Mouse (Mus musculus) myocyte (in vitro differentiated cells): Measurements from ENCODE around the gene Rnf157. TPM values are rescaled to one million over a fixed set of nuclear protein-coding genes. Genes with fewer than 3 reads are reported as not detected.
A peak's percentile ranks its signal among the peaks of the same experiment; 100 is the strongest.

Experiments used
- H3K27me3 ChIP-seq: one replicate; pipeline ENCODE4 v1.6.1; 2011; ENCODE audit not compliant: control insufficient read depth, insufficient read depth, insufficient read length
- H3K36me3 ChIP-seq: one replicate; pipeline ENCODE4 v1.6.1; 2011; ENCODE audit not compliant: control insufficient read depth, insufficient read depth
- H3K4me2 ChIP-seq: one replicate; pipeline ENCODE4 v1.6.1; 2011; ENCODE audit warnings: low read depth, control low read depth
- H3K4me3 ChIP-seq: one replicate; pipeline ENCODE4 v1.5.1; 2011; ENCODE audit warnings: mild to moderate bottlenecking, control low read depth, moderate library complexity
- H3K79me2 ChIP-seq: one replicate; pipeline ENCODE4 v1.6.1; 2011; ENCODE audit not compliant: control insufficient read depth, insufficient read depth
- H3ac ChIP-seq: one replicate; pipeline ENCODE4 v1.6.1; 2011; ENCODE audit not compliant: control insufficient read depth, insufficient read length
- CEBPB ChIP-seq: IDR thresholded peaks from 2 replicates; pipeline ENCODE4 v1.6.1; 2011; ENCODE audit warnings: mild to moderate bottlenecking, moderate library complexity; ENCODE audit not compliant: poor library complexity, insufficient read depth, severe bottlenecking
- E2F4 ChIP-seq: IDR thresholded peaks from one replicate; pipeline ENCODE4 v1.6.1; 2011; ENCODE audit warnings: mild to moderate bottlenecking, control low read depth, moderate library complexity; ENCODE audit not compliant: insufficient read depth
- MAX ChIP-seq: IDR thresholded peaks from one replicate; pipeline ENCODE4 v1.6.1; 2011; ENCODE audit warnings: low read depth, mild to moderate bottlenecking, control low read depth
- MYOD1 ChIP-seq, 3 experiments: IDR thresholded peaks; one replicate each; pipeline ENCODE4 v1.6.1; 2011; ENCODE audit warnings: control low read depth in 2 of 3, low read depth in 2 of 3, mild to moderate bottlenecking in 2 of 3, moderate library complexity in 1 of 3; ENCODE audit not compliant: insufficient read length in 2 of 3, control insufficient read depth in 1 of 3
- MYOG ChIP-seq, 3 experiments: IDR thresholded peaks; one replicate each; pipeline ENCODE4 v1.6.1; 2011; ENCODE audit warnings: control low read depth in 2 of 3, low read depth in 2 of 3, mild to moderate bottlenecking in 2 of 3; ENCODE audit not compliant: insufficient read length in 2 of 3, control insufficient read depth in 1 of 3, insufficient read depth in 1 of 3
- POLR2A ChIP-seq: IDR thresholded peaks from one replicate; pipeline ENCODE4 v1.6.1; 2011; ENCODE audit warnings: low read depth, mild to moderate bottlenecking, control low read depth, moderate library complexity; ENCODE audit not compliant: insufficient read length
- POLR2AphosphoS2 ChIP-seq: IDR thresholded peaks from one replicate; pipeline ENCODE4 v1.6.1; 2011; ENCODE audit warnings: low read depth, control low read depth; ENCODE audit not compliant: insufficient read length
- REST ChIP-seq: IDR thresholded peaks from one replicate; pipeline ENCODE4 v1.6.1; 2011; ENCODE audit warnings: mild to moderate bottlenecking, control low read depth, moderate library complexity; ENCODE audit not compliant: insufficient read depth, insufficient read length
- SRF ChIP-seq: IDR thresholded peaks from one replicate; pipeline ENCODE4 v1.6.1; 2011; ENCODE audit warnings: low read depth; ENCODE audit not compliant: control insufficient read depth, insufficient read length
- TCF12 ChIP-seq: IDR thresholded peaks from one replicate; pipeline ENCODE4 v1.6.1; 2011; ENCODE audit warnings: mild to moderate bottlenecking, control low read depth; ENCODE audit not compliant: poor library complexity, insufficient read depth, severe bottlenecking
- TCF3 ChIP-seq: IDR thresholded peaks from one replicate; pipeline ENCODE4 v1.6.1; 2011; ENCODE audit warnings: low read depth, control low read depth; ENCODE audit not compliant: insufficient read length
- USF1 ChIP-seq: IDR thresholded peaks from one replicate; pipeline ENCODE4 v1.6.1; 2011; ENCODE audit warnings: low read depth, mild to moderate bottlenecking, control low read depth, moderate library complexity
- polyA plus RNA-seq: library from polyadenylated mRNA; unstranded; fragments of >200 nt; fragmentation: generic; extraction: Trizol; gene quantifications from one replicate; pipeline ENCODE4 v1.2.1, GENCODE M21; 2012; ENCODE audit warnings: missing spikeins

The Rnf157 gene
- polyA plus RNA-seq, result 15.2 TPM

DNA sequence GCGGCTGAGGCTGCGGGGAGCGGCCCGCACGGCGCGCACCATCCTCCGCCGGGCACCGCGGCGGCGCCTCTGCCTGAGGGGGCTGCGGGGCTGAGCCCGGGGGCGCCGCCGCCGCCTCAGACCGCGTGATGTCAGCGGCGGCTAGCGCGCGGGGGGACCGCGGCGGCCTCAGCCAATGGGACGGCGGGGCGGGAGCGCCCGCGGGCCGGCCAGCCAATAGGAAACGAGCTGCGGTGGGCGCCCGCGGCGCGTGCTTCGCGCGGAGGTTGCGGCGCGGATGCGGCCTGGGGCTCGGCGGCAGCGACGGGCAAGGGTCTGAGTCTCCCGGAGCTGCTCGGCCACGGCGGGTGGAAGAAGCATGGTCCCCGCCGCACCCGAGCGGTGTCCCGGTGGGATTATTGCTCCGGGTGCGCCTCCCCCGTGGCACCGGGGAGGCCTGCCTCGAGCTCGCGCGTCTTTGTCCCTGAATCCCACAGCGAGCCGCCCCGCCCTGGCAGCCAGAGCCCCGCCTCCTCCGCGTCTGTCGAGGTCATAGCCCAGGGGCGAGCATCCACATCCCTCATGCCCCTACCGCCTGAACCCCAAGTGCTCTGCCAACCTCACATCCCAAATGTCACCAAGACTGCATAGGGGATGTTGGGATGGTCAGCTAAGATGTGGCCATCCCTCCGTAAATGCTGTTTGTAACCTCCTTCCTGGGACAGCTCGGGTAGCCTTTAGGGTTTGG is at the start of gene Rnf157:
TSS of gene Rnf157 (minus strand) at position 129 of the 727 bp plus-strand sequence.
- Histone ChIP-seq H3K79me2 (peaks cover 8% of the 10 kb centered on the region), H3K36me3 (no peaks in the 10 kb centered on the region), H3K4me2 (peak within 1 kb of the TSS; percentile 97), H3K27me3 (no peaks in the 10 kb centered on the region), H3ac (peak within 1 kb of the TSS; percentile 69), H3K4me3 (peak within 1 kb of the TSS; percentile 26)
- TF ChIP-seq USF1 (no peak), POLR2AphosphoS2 (peak; percentile 17), MAX (no peak), POLR2A (peak; percentile 73), E2F4 (peak; percentile 56), TCF3 (no peak)

GRCm38 (mm10) chr11:116459786-116460185 is 47.0 kb upstream of the Rnf157 start:
- peaks cover 22% of the 10 kb centered on the region for H3K27me3 ChIP-seq
- no peaks in the 10 kb centered on the region for H3K36me3 ChIP-seq
- no peak overlapping the region for H3ac ChIP-seq
- H3K4me3 ChIP-seq, result no peak overlapping the region
- no peak overlapping the region for H3K4me2 ChIP-seq
- TF ChIP-seq MYOD1 (IDR thresholded peaks at IDR 0.05; ENCODE audit: control insufficient read depth in 1 of 3, insufficient read length in 2 of 3, low read depth in 2 of 3) (no peak), POLR2A (no peak), MYOG (IDR thresholded peaks at IDR 0.05; ENCODE audit: control insufficient read depth in 1 of 3, insufficient read depth in 1 of 3, insufficient read length in 2 of 3, low read depth in 2 of 3) (no peak), CEBPB (no peak), REST (no peak), USF1 (no peak), E2F4 (no peak), TCF12 (no peak), TCF3 (no peak), SRF (no peak), POLR2AphosphoS2 (no peak), MAX (no peak)
- no peaks in the 10 kb centered on the region for H3K79me2 ChIP-seq

GRCm38 (mm10) chr11:116456234-116456633 is 43.4 kb upstream of the Rnf157 start:
- Histone ChIP-seq H3K27me3 (peaks cover 30% of the 10 kb centered on the region), H3K4me3 (no peak overlapping the region), H3K4me2 (no peak overlapping the region), H3K36me3 (no peaks in the 10 kb centered on the region), H3K79me2 (no peaks in the 10 kb centered on the region), H3ac (no peak overlapping the region)
- TF ChIP-seq REST (no peak), TCF12 (no peak), USF1 (no peak), POLR2A (no peak), MYOD1 (IDR thresholded peaks at IDR 0.05; ENCODE audit: control insufficient read depth in 1 of 3, insufficient read length in 2 of 3, low read depth in 2 of 3) (no peak), TCF3 (no peak), SRF (no peak)

DNA sequence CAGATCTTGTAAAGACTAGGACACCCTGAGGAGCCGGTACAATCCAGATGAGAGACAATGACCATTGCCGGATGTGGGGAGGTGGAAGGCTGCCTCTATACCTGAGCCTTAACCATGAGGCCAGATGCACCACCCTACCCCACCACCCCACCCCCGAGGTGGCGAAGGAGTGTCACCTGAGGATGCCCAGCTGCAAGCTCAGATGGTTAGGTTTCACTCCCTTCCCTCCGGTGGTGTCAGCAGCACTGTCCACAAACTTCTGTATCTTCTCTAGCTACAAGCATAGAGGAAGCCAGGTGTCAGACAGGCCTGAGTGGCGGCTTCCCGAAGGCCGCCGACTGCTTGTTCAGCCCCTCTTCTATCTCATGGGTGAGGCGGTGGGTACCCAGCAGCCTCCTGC is 41.1 kb upstream of the Rnf157 start:
- peaks cover 29% of the 10 kb centered on the region for H3K27me3 ChIP-seq
- no peak overlapping the region for H3ac ChIP-seq
- no peaks in the 10 kb centered on the region for H3K36me3 ChIP-seq
- no peak for TF ChIP-seq CEBPB
- no peak for TF ChIP-seq REST
- no peak for TF ChIP-seq USF1
- no peak for TF ChIP-seq MYOD1 (IDR thresholded peaks at IDR 0.05; ENCODE audit: control insufficient read depth in 1 of 3, insufficient read length in 2 of 3, low read depth in 2 of 3)
- no peak for TF ChIP-seq TCF12
- no peak for TF ChIP-seq MYOG (IDR thresholded peaks at IDR 0.05; ENCODE audit: control insufficient read depth in 1 of 3, insufficient read depth in 1 of 3, insufficient read length in 2 of 3, low read depth in 2 of 3)
- no peak for TF ChIP-seq MAX
- TF ChIP-seq SRF, result no peak
- TF ChIP-seq TCF3, result no peak
- no peak for TF ChIP-seq POLR2A
- no peak for TF ChIP-seq POLR2AphosphoS2
- no peak for TF ChIP-seq E2F4
- H3K79me2 ChIP-seq, result no peaks in the 10 kb centered on the region
- H3K4me3 ChIP-seq, result no peak overlapping the region
- H3K4me2 ChIP-seq, result no peak overlapping the region

- no peaks in the 10 kb centered on the region for H3K79me2 ChIP-seq
- H3K36me3 ChIP-seq, result no peaks in the 10 kb centered on the region
- H3K27me3 ChIP-seq, result peaks cover 25% of the 10 kb centered on the region
- no peak overlapping the region for H3K4me2 ChIP-seq
- TF ChIP-seq MAX (no peak), USF1 (no peak), CEBPB (no peak), E2F4 (no peak), TCF12 (no peak), POLR2A (no peak), POLR2AphosphoS2 (no peak), MYOG (IDR thresholded peaks at IDR 0.05; ENCODE audit: control insufficient read depth in 1 of 3, insufficient read depth in 1 of 3, insufficient read length in 2 of 3, low read depth in 2 of 3) (no peak), SRF (no peak), TCF3 (no peak), REST (no peak)
- no peak overlapping the region for H3K4me3 ChIP-seq
- no peak overlapping the region for H3ac ChIP-seq
Measured at GRCm38 (mm10) chr11:116449341-116449740, 36.5 kb upstream of the Rnf157 start.
